Mouse (Mus musculus): ENCODE results near the gene Syt11. TPM values are rescaled to one million over a fixed set of nuclear protein-coding genes. Genes with fewer than 3 reads are reported as not detected.
"Not testable (repeated sequence)": the region's sequence is repeated elsewhere in the genome, so short reads cannot be mapped to it uniquely, and the experiment has no call there.

Gene Syt11
- total RNA-seq, 2 experiments from 2014 or later = 238 to 268 TPM

DNA sequence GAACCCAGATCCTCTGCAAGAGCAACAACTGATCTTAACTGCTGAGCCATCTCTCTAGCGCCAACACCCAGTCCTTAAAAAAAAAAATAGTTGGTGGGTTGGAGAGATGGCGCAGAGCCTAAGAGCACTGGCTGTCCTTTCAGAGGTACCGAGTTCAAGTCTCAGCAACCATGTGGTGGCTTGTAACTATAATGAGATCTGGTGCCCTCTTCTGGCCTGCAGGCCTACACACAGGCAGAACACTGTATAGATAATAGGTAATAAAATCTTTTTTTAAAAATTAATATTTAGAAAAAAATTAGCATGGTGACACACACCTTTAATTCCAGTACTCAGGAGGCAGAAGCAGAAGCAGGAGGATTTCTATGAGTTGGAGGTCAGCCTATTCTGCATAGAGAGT lies 34.8 kb downstream of the Syt11 start:
- intact Hi-C loops (cut with DNase I) = loop anchor here (10.0 kb wide), 1 partner anchor 135 kb away; the partner anchor contains the start of gene Arhgef2
- no peak for DNase-seq

DNA sequence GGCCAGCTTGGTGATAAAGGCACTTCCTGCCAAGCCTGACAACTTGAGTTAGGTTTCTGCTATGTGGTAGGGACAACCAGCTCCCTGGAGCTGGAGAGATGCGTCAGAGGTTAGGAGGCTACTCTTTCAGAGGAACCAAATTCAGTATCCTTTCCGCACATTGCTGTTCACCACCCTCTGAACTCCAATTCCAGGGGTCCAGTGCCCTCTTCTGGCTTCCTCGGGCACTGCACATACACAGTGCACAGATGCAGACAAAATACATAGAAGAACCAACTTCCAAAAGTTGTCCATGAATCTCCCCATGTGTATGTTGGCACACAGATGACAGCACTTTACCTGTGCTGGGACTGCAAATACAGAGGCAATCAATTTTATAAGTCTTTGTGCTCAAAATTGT lies 36.3 kb downstream of the Syt11 start:
- peak; percentile 48 for DNase-seq
- intact Hi-C loops (cut with DNase I) = no loop called here

DNA sequence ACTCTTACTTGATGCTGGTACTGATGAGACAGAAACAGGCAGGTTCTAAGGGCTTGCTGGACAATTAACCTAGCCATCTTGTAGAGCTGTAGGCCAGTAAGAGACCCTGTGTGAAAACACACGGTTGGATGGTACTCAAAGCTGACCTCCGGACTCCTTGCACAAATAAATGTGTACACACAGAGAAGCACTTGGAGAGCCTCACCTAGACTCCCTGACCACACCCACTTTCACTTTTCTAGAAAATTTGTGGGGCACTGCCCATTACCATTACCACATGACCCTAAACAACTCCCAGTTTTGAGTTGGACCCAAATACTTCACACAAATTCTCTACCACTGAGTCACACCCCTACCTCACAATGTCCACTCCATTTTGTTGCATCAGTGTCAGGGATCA lies 38.4 kb downstream of the Syt11 start:
- intact Hi-C loops (cut with DNase I) = no loop called here

DNA sequence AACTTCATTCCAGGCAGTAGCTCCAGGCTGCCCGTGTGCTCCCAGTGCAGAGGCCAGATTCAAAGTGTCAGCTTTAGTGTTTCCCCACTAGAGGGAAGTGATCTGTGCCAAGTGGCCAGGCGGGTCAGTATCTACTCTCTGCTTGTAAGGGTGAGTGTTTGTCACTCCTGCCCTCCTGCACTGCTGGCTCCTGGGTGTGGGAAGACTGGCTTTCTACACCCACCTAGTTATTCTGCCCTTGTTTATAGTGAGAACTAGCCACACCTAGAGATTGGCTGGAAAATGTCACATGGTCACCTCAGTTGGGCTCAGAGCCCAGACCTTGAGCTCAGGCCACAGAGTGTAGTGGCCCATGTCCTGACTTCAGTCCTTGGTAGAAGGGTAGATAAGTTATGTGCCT lies 55.9 kb downstream of the Syt11 start:
- peak; percentile 15 for DNase-seq
- intact Hi-C loops (cut with DNase I) = no loop called here

More for the DNA sequence above, 38.4 kb downstream of the Syt11 start:
- no peak for DNase-seq

DNA sequence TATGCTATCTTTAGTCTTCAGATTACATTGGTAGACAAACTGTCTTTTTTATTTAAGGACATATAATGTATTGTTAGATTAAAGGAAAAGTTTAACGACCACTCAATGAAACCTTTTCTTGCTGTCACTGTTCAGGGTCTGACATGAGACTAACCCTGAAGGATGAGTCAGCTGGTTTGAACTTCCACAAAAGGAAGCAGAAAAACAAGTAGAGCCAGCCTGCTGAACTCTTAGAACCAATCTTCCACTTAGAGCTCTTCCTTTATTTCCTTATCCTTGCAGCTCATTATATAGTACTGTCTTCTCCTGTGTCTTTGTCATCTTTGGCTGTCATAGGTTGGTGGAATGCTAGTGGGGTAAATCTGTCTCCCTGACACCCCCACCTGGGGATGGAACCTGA lies 57.1 kb downstream of the Syt11 start:
- no peak for DNase-seq
- intact Hi-C loops (cut with DNase I) = no loop called here

DNA sequence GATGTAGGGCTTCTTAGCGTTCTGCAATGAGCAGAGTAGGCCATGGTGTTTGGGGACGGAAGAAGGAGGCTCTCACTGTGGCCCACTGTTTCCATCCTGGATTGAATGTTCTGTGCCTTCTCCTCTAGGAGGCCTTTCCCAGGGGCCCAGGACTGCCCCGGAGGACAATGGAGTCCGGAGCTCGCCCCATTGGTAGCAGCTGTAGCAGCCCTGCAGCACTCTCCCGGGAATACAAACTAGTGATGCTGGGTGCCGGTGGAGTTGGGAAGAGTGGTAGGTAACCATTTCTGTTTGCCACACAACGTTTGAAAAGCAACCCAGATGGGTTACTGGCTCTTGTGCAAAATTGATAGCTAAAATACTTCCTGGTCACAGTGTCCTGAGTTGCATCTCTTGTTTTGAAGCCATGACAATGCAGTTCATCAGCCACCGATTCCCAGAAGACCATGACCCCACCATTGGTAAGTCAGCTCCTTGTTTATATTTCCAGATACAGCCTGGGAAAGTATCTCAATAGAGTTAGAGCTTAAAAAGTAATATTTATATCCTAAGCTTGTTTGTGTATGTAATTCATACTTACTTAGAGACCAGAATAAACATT lies 57.7 kb downstream of the Syt11 start:
- peak; percentile 24 for DNase-seq
- intact Hi-C loops (cut with DNase I) = no loop called here

DNA sequence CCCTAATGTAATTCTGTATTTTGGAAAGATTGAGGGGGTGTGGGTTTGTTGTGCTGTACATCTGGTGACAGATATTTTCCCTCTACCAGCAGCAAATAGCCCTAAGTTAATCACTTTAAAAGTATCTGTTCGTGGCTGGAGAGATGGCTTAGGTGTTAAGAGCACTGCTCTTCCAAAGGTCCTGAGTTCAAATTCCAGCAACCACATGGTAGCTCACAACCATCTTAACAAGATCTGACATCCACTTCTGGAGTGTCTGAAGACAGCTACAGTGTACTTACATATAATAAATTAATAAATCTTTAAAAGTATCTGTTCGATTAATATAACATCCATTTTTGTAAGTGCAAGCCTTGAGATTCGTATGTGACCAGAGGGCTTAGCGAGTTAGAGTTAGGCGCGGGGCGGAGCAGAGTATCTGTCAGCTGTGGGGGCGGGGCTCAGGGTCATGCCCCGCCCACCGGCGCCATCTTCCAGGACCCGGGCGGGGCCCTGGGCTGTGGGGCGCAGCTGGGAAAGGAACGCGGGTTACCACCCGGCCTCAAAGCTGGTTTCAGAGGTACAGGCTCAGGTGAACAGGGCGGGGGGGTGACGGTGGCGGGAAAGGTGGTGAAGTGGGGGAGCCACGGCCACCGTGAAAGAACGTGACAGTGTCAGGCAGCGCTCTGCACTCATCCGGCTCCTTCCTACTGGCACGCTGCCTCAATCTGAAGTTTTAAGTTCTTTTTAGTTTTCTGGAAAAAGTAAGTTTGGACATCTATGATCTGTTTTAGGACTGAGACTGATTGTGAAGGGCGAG lies 58.4 kb downstream of the Syt11 start, which contains the start of gene Rit1:
TSS of gene Rit1 (plus strand) at position 440 of the 799 bp plus-strand sequence.
- intact Hi-C loops (cut with DNase I) = no loop called here
- peak; percentile 85 for DNase-seq

DNA sequence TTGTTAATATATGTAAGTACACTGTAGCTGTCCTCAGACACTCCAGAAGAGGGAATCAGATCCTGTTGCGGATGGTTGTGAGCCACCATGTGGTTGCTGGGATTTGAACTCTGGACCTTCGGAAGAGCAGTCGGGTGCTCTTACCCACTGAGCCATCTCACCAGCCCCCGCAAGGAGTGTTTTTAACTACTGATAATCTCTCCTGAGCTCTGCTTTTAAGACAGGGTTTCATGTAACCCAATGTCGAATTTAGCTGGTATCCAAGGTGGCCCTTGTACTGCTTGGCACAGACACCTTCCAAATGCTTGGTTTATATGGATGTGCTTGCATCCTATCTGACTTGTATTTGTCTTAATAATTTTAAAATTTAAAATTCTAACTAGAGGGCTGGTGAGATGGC lies 59.2 kb downstream of the Syt11 start:
- intact Hi-C loops (cut with DNase I) = not testable (repeated sequence)

DNA sequence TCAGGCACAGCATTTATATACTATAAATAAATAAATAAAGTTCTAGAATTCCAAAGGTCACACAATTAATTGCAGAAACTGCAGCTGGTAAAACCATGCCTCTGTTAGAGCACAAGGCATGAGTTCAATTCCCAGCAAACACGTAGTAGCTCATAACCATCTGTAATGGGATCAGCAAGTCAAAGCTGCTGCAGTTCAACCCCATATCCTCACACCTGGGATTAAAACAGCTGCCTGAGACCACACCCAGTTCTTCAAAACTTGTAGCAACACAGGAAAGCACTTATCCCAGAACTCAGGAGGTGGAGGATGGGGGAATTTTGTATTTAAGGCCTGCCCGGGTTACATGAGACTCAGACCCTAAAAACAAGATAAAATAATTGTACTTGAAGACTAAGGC lies 60.2 kb downstream of the Syt11 start:
- DNase-seq = no peak
- intact Hi-C loops (cut with DNase I) = no loop called here

More for the DNA sequence above, 59.2 kb downstream of the Syt11 start:
- not testable (repeated sequence) for DNase-seq

DNA sequence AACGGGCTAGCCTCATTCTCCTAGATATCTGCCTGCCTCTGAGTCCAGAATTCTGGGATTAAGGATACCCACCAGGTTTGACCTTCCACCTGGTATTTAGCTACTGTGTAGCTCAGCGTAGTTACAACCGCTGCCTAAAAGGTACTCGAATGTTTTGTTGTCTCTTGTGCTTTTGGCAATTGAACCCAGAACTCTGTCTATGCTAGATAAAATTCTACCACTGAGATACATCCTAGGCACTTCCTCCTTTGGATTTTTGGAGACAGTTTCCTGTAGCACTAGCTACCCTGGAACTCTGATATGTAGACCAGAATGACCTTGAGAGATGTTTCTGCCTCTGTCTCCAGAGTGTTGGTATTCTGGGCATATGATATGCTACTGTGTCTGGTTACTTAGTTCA lies 61.3 kb downstream of the Syt11 start:
- intact Hi-C loops (cut with DNase I) = no loop called here
- no peak for DNase-seq

DNA sequence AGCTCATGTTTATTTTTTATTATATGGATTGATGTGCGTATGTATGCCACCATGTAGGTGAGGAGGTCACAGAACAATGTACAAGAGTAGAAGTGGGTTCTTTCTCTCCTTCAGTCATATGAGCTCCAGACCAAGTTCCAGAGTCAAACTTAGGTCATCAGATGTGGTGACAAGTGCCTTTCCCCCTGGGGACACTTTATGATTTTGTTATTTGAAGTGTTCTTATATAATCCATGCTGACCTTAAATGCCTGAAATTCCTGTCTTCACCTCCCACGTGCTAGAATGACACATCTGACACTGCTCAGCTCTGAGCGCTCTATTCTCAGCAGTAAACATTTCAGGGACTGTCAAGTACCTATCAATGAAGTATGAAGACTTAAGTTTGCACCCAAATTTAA lies 73.7 kb downstream of the Syt11 start:
- no peak for DNase-seq
- intact Hi-C loops (cut with DNase I) = no loop called here

DNA sequence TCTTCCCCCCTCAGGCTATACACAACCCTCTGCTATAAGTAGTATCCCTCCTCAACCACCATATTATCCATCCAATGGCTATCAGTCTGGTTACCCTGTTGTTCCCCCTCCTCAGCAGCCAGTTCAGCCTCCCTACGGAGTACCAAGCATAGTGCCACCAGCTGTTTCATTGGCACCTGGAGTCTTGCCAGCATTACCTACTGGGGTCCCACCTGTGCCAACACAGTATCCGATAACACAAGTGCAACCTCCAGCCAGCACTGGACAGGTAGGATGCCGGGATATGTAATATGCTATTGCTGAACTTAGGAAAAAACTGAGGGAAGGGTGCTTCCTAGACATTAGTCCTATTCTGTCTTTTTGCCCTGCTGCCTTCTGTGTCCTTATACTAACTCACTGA lies 74.7 kb downstream of the Syt11 start:
- no peak for DNase-seq
- intact Hi-C loops (cut with DNase I) = no loop called here

DNA sequence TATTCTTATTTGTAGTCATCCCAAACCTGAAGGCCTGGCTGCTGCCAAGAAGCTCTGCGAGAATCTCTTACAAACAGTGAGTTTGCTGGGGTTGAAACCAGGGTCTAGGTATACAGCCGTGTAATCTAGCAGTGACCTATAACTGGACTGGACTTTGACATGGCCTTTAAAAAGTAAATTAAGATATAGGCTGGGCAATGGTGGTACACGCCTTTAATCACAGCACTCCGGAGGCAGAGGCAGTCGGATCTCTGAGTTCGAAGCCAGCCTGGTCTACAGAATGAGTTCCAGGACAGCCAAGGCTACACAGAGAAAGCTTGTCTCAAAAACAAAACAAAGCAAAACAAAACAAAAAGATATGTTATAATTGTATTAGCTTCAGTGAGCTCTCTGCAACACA lies 76.1 kb downstream of the Syt11 start:
- intact Hi-C loops (cut with DNase I) = loop anchor here (10.0 kb wide), 1 partner anchor 376 kb away; no protein-coding TSS in a partner anchor
- DNase-seq = no peak

DNA sequence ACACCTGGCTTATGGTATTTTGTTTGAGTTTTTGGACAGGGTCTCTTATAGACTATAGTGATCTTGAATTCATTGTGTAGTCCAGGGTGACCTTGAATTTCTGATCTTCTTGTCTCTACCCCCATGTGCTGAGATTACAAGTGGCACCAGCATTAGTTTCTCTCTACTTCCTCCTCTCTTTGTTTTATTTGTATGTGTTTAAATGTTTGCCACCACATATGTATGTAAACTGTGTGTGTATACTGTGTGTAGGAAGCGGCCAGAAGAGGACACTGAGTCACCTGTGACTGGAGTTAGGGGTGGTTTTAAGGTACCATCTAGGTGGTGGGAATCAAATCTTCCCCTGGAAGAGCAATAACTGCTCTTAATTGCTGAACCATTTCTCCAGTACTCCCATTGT lies 76.9 kb downstream of the Syt11 start:
- no peak for DNase-seq
- intact Hi-C loops (cut with DNase I) = loop anchor here (10.0 kb wide), 1 partner anchor 377 kb away; no protein-coding TSS in a partner anchor

DNA sequence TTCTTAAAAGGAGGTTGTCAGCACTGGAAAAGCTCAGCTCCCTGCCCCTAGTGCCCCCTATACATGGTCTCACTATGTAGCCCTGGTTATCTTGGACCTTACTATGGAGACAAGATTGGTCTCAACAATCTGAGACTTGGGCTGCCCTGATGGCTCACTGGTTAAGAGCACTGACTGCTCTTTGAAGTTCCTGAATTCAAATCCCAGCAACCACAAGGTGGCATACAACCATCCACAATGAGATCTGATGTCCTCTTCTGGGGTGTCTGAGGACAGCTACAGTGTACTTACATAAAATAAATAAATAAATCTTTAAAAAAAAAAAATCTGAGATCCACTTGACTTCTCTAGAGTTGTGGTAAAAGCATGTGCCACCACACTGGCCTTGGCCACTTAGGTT lies 79.4 kb downstream of the Syt11 start:
- intact Hi-C loops (cut with DNase I) = loop anchor here (10.0 kb wide), 1 partner anchor 379 kb away; no protein-coding TSS in a partner anchor
- DNase-seq = no peak

Other genes starting within 250 kb of the Syt11 start
- gene Mex3a, start 242.8 kb downstream of the Syt11 start, total RNA-seq (2021) = 10 to 100 TPM; 80.5 to 87.8 TPM
- gene Rab25, start 226.9 kb downstream of the Syt11 start, total RNA-seq (2021) = under 1 TPM in 1 of 2 experiments, not detected in 1; 0.83 TPM
- gene Lamtor2, start 222.1 kb downstream of the Syt11 start, total RNA-seq (2021) = 100 to 1,000 TPM; 106 to 120 TPM
- gene Ubqln4, start 221.4 kb downstream of the Syt11 start, total RNA-seq (2021) = 100 to 1,000 TPM in 1 of 2 experiments, 10 to 100 TPM in 1; 97.5 to 105 TPM
- 100 to 1,000 TPM; 114 to 121 TPM for gene Ssr2, start 199.3 kb downstream of the Syt11 start, total RNA-seq (2021)
- gene Arhgef2, start 169.2 kb downstream of the Syt11 start, total RNA-seq (2021) = 100 to 1,000 TPM; 129 to 134 TPM
- gene Rxfp4, start 122.0 kb downstream of the Syt11 start, total RNA-seq (2021) = not detected
- gene Khdc4, start 89.4 kb downstream of the Syt11 start, total RNA-seq (2021) = 10 to 100 TPM; 76.3 to 78.3 TPM
- 10 to 100 TPM; 45.0 to 46.9 TPM for gene Rit1, start 58.3 kb downstream of the Syt11 start, total RNA-seq (2021)
- gene Gon4l, start 60.1 kb upstream of the Syt11 start, total RNA-seq (2021) = 10 to 100 TPM; 52.9 to 58.0 TPM
- 10 to 100 TPM; 31.3 to 33.1 TPM for gene Msto1, start 138.8 kb upstream of the Syt11 start, total RNA-seq (2021)
- gene Ash1l, start 175.5 kb upstream of the Syt11 start, total RNA-seq (2021) = 10 to 100 TPM; 65.7 to 66.2 TPM
- gene Dap3, start 176.0 kb upstream of the Syt11 start, total RNA-seq (2021) = 100 to 1,000 TPM in 1 of 2 experiments, 10 to 100 TPM in 1; 95.8 to 108 TPM